Comparison of ENCODE assay signal across 30 mouse cellular contexts in the genomic region with DNA sequence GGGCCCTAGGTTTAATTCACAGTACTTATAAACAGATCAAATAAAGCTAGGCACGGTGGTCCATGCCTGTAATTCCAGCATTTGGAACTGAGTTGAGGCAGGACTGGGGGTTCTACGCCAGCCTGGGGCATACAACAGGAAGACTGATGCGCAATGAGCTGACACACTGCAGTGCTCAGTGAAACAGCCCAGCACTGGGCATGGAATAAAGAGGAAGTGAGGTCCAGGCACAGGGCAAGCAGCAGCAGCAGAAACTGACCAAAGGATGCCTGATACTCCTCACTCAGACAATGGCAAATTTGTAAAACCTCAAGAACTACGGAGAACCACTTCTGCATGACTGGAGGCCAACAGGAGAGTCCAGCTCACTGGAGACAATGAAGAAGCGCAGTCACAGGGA. TPM values are rescaled to one million over a fixed set of nuclear protein-coding genes. Genes with fewer than 3 reads are reported as not detected.
DNase-seq lines count a peak whose midpoint lies in the region; ATAC-seq and TF ChIP-seq lines count a peak whose summit lies in the region.
"Had no signal": no experiment of that assay in that cellular context is flagged by ENCODE, and none has a peak within 500 bp of the region (broad histone marks: within the 10 kb centered on the region; RNA-seq: fewer than 3 reads in every experiment).

No protein-coding gene starts in this region.

- 80% methylated on average over 5 of the region's 5 CpGs for WGBS in liver, adult 2 months
- WGBS in liver, embryonic 11.5 days = 75% methylated on average over 5 of the region's 5 CpGs

- H3K79me2 ChIP-seq in liver, adult 2 months (ENCODE audit: control insufficient read depth, insufficient read depth, low read length) = peaks cover 65% of the 10 kb centered on the region

- H3K27me3 ChIP-seq in liver, adult 2 months (ENCODE audit: control insufficient read depth, insufficient read depth, low read length) = no peaks in the 10 kb centered on the region
- no peaks in the 10 kb centered on the region for H3K27me3 ChIP-seq in liver, embryonic 11.5 days (replicated peaks; ENCODE audit: control insufficient read depth, insufficient read depth, low read length)
- H3K27me3 ChIP-seq: embryonic facial prominence, embryonic 13.5 days; heart, embryonic 13.5 days; hindbrain, embryonic 15.5 days; kidney, embryonic 15.5 days; limb, embryonic 15.5 days; liver, embryonic 15.5 days; lung, embryonic 15.5 days; midbrain, embryonic 13.5 days; stomach, embryonic 15.5 days had no signal

- H3K27ac ChIP-seq in gastrocnemius, adult 2 months = peak overlapping the region; percentile 35
- peak overlapping the region; percentile 12; the same call in 1 of the 2 replicates for H3K27ac ChIP-seq in liver, adult 2 months (replicated peaks; ENCODE audit: insufficient read depth, low read depth, low read length)
- no peak overlapping the region for H3K27ac ChIP-seq in liver, embryonic 11.5 days (ENCODE audit: low read depth, low read length)
- H3K27ac ChIP-seq: embryonic facial prominence, embryonic 13.5 days; heart, embryonic 13.5 days; hindbrain, embryonic 10.5 days; hindbrain, embryonic 15.5 days; kidney, embryonic 15.5 days; limb, embryonic 15.5 days; liver, embryonic 15.5 days; midbrain, embryonic 13.5 days; stomach, embryonic 15.5 days had no signal

- no peak overlapping the region for H3K9ac ChIP-seq in liver, adult 2 months (ENCODE audit: low read depth, low read length)
- H3K9ac ChIP-seq in liver, embryonic 11.5 days (ENCODE audit: low read depth, low read length) = no peak overlapping the region
- H3K9ac ChIP-seq: embryonic facial prominence, embryonic 13.5 days; forebrain, postnatal 0 days; heart, embryonic 13.5 days; hindbrain, embryonic 15.5 days; kidney, embryonic 15.5 days; limb, embryonic 15.5 days; liver, embryonic 15.5 days; lung, embryonic 15.5 days; midbrain, embryonic 13.5 days; stomach, embryonic 15.5 days had no signal

- TF ChIP-seq CTCF in gastrocnemius, adult 2 months (IDR thresholded peaks at IDR 0.05) = no peak
- TF ChIP-seq CTCF in liver, adult 2 months (IDR thresholded peaks at IDR 0.05; ENCODE audit: low read depth, low read length) = no peak

- no peak for DNase-seq in gastrocnemius, adult 2 months
- no peak for DNase-seq in gastrocnemius, adult 18-20 months (ENCODE audit: low spot score)
- no peak for DNase-seq in liver, adult 2 months (ENCODE audit: extremely low read depth, low read depth, low spot score)
- no peak for DNase-seq in liver, embryonic 11.5 days (ENCODE audit: low spot score)
- no peak for DNase-seq in adrenal gland, adult 18-20 months (ENCODE audit: low spot score in 2 of 2)
- no peak for DNase-seq in adipocyte (ENCODE audit: low spot score)
- DNase-seq: adrenal gland, adult 2 months; adrenal gland, postnatal 36 days; cerebellum, adult 9-10 months; cerebellum, postnatal 36 days; forebrain, postnatal 0 days; heart, postnatal 10 days; kidney, adult 11 months; kidney, postnatal 36 days; layer of hippocampus, postnatal 36 days; left cerebral cortex, postnatal 4 days; right cerebral cortex, postnatal 25 days; thymus, postnatal 14 days had no signal

- no peaks in the 10 kb centered on the region for H3K9me3 ChIP-seq in liver, embryonic 11.5 days (ENCODE audit: control insufficient read depth, low read length)
- H3K9me3 ChIP-seq: embryonic facial prominence, embryonic 13.5 days; heart, embryonic 13.5 days; hindbrain, embryonic 10.5 days; hindbrain, embryonic 15.5 days; kidney, embryonic 15.5 days; limb, embryonic 15.5 days; liver, embryonic 15.5 days; lung, embryonic 15.5 days; midbrain, embryonic 13.5 days; stomach, embryonic 15.5 days had no signal

- H3K36me3 ChIP-seq in liver, adult 2 months (ENCODE audit: control insufficient read depth, insufficient read depth, low read length) = peaks cover 7% of the 10 kb centered on the region; the same call in 1 of the 2 replicates
- 0 out of 2 replicates have a peak, but pooled peaks cover 2% of the 10 kb centered on the region for H3K36me3 ChIP-seq in liver, embryonic 11.5 days (ENCODE audit: control insufficient read depth, insufficient read depth, low read length)
- H3K36me3 ChIP-seq: hindbrain, embryonic 15.5 days; midbrain, embryonic 13.5 days had no signal

- H3K4me3 ChIP-seq in gastrocnemius, adult 2 months = no peak overlapping the region
- H3K4me3 ChIP-seq in liver, adult 2 months (ENCODE audit: insufficient read depth, low read depth, low read length) = no peak overlapping the region
- H3K4me3 ChIP-seq in liver, embryonic 11.5 days (ENCODE audit: low read depth, low read length) = no peak overlapping the region
- H3K4me3 ChIP-seq: embryonic facial prominence, embryonic 13.5 days; heart, embryonic 13.5 days; hindbrain, embryonic 10.5 days; hindbrain, embryonic 15.5 days; kidney, embryonic 15.5 days; limb, embryonic 15.5 days; liver, embryonic 15.5 days; lung, embryonic 15.5 days; midbrain, embryonic 13.5 days; stomach, embryonic 15.5 days had no signal

- peaks cover 7% of the 10 kb centered on the region for H3K4me1 ChIP-seq in liver, adult 2 months (ENCODE audit: control insufficient read depth, insufficient read depth, low read length)
- peaks cover 3% of the 10 kb centered on the region; the same call in 1 of the 2 replicates for H3K4me1 ChIP-seq in liver, embryonic 11.5 days (replicated peaks; ENCODE audit: control insufficient read depth, insufficient read depth, low read length)

- no peak for ATAC-seq in liver, embryonic 11.5 days (replicated peaks; ENCODE audit: low FRiP score)
- ATAC-seq in megakaryocyte, adult 5-6 weeks (ENCODE audit: poor library complexity, severe bottlenecking) = peak; percentile 56; the same call in 1 of the 2 replicates
- ATAC-seq: forebrain, postnatal 0 days; inflammation-experienced regulatory T-cells, adult 6 months; midbrain, embryonic 13.5 days had no signal

- H3K4me2 ChIP-seq in liver, embryonic 11.5 days = no peak overlapping the region
- H3K4me2 ChIP-seq: embryonic facial prominence, embryonic 13.5 days; heart, embryonic 13.5 days; hindbrain, embryonic 15.5 days; kidney, embryonic 15.5 days; limb, embryonic 15.5 days; liver, embryonic 15.5 days; lung, embryonic 15.5 days; midbrain, embryonic 13.5 days; stomach, embryonic 15.5 days had no signal

- no peak for TF ChIP-seq POLR2A in liver, adult 2 months (IDR thresholded peaks at IDR 0.05; ENCODE audit: extremely low read depth, insufficient read depth, low read length)

- intact Hi-C loops in gastrocnemius, adult 2 months (cut with DNase I) = loop anchor here (2.0 kb wide), 1 partner anchor 37 kb away; a partner anchor contains a TSS

RNA-seq across cellular contexts. Expression of a gene that starts 37.0 kb away (rescaled TPM):
- 1 to 10 TPM; 3.3 to 3.4 TPM for total RNA-seq in gastrocnemius, adult 2 months (2021)
- 1 to 10 TPM; 2.2 to 2.5 TPM for total RNA-seq in gastrocnemius, adult 18-20 months (2021)
- total RNA-seq in liver, adult 2 months (2014; rRNA removed) = 11.0 and 14.4 TPM in 2 replicates
- polyA plus RNA-seq in liver, adult 2 months (2012; rRNA removed) = 19.7 and 24.1 TPM in 2 replicates
- polyA plus RNA-seq in liver, embryonic 11.5 days (2014; fragmentation: Nextera tagmentation; extraction: Ambion mirVana) = 13.3 and 13.7 TPM in 2 replicates
- total RNA-seq in megakaryocyte, adult 5-6 weeks (2015) = 5.0 and 6.8 TPM in 2 replicates
- total RNA-seq in megakaryocyte, adult 5-6 weeks (2017) = 9.7 and 10.4 TPM in 2 replicates
- 10 to 100 TPM; 10.2 to 11.5 TPM for total RNA-seq in adrenal gland, adult 18-20 months (2021)

RNA-seq across cellular contexts. Expression of a gene that starts 37.5 kb away (rescaled TPM):
- total RNA-seq in gastrocnemius, adult 2 months (2021) = 10 to 100 TPM; 83.4 to 85.5 TPM
- total RNA-seq in gastrocnemius, adult 18-20 months (2021) = 10 to 100 TPM; 83.4 to 85.4 TPM
- total RNA-seq in liver, adult 2 months (2014; rRNA removed) = 48.5 and 52.1 TPM in 2 replicates
- polyA plus RNA-seq in liver, adult 2 months (2012; rRNA removed) = 18.2 and 21.7 TPM in 2 replicates
- 180 and 182 TPM in 2 replicates for polyA plus RNA-seq in liver, embryonic 11.5 days (2014; fragmentation: Nextera tagmentation; extraction: Ambion mirVana)
- total RNA-seq in megakaryocyte, adult 5-6 weeks (2015) = 126 and 134 TPM in 2 replicates
- 107 and 113 TPM in 2 replicates for total RNA-seq in megakaryocyte, adult 5-6 weeks (2017)
- total RNA-seq in adrenal gland, adult 18-20 months (2021) = 100 to 1,000 TPM; 128 to 132 TPM
